Mouse (Mus musculus): ENCODE measurements around the gene Kars. TPM values are rescaled to one million over a fixed set of nuclear protein-coding genes. Genes with fewer than 3 reads are reported as not detected.
A peak's percentile ranks its signal among the peaks of the same experiment; 100 is the strongest.

Kars gene
- total and polyA plus RNA-seq, 3 experiments: 46.0 to 111 (median 100) TPM

GRCm38 (mm10) chr8:111951936-111952335 lies 59.2 kb downstream of the Kars start:
- TF ChIP-seq CTCF (IDR thresholded peaks at IDR 0.05): no peak
- no peak for TF ChIP-seq EP300 (IDR thresholded peaks at IDR 0.05; ENCODE audit: insufficient read depth, low read depth, low read length)
- TF ChIP-seq POLR2A (IDR thresholded peaks at IDR 0.05; ENCODE audit: insufficient read depth, low read depth, low read length): no peak
- 96% methylated on average over 5 of the region's 5 CpGs for WGBS
- no peak overlapping the region for H3K27ac ChIP-seq
- no peaks in the 10 kb centered on the region; the same call in 1 of the 2 replicates for H3K36me3 ChIP-seq (ENCODE audit: control insufficient read depth, insufficient read depth, low read length)
- H3K4me1 ChIP-seq (ENCODE audit: control insufficient read depth, insufficient read depth, low read length): no peaks in the 10 kb centered on the region
- H3K79me2 ChIP-seq (replicated peaks; ENCODE audit: control insufficient read depth, insufficient read depth, low read length): no peaks in the 10 kb centered on the region
- H3K4me3 ChIP-seq: no peak overlapping the region
- DNase-seq: no peak
- no peak overlapping the region for H3K9ac ChIP-seq (ENCODE audit: low read depth, low read length)
- intact Hi-C loops (cut with DNase I): no loop called here
- H3K27me3 ChIP-seq (ENCODE audit: control insufficient read depth, insufficient read depth, low read length): no peaks in the 10 kb centered on the region

GRCm38 (mm10) chr8:111951317-111951716 lies 59.8 kb downstream of the Kars start:
- Histone ChIP-seq H3K27ac (no peak overlapping the region), H3K27me3 (ENCODE audit: control insufficient read depth, insufficient read depth, low read length) (no peaks in the 10 kb centered on the region), H3K79me2 (replicated peaks; ENCODE audit: control insufficient read depth, insufficient read depth, low read length) (no peaks in the 10 kb centered on the region), H3K9ac (ENCODE audit: low read depth, low read length) (no peak overlapping the region), H3K4me3 (no peak overlapping the region), H3K36me3 (ENCODE audit: control insufficient read depth, insufficient read depth, low read length) (no peaks in the 10 kb centered on the region; the same call in 1 of the 2 replicates), H3K4me1 (ENCODE audit: control insufficient read depth, insufficient read depth, low read length) (no peaks in the 10 kb centered on the region)
- intact Hi-C loops (cut with DNase I): no loop called here
- DNase-seq: peak in 1 of 2 experiments; percentile 28
- TF ChIP-seq CTCF (IDR thresholded peaks at IDR 0.05) (no peak), POLR2A (IDR thresholded peaks at IDR 0.05; ENCODE audit: insufficient read depth, low read depth, low read length) (no peak), EP300 (IDR thresholded peaks at IDR 0.05; ENCODE audit: insufficient read depth, low read depth, low read length) (no peak)
- 94% methylated on average over 7 of the region's 7 CpGs for WGBS

- no peaks in the 10 kb centered on the region for H3K79me2 ChIP-seq (replicated peaks; ENCODE audit: control insufficient read depth, insufficient read depth, low read length)
- 81% methylated on average over 3 of the region's 3 CpGs for WGBS
- no peaks in the 10 kb centered on the region for H3K4me1 ChIP-seq (ENCODE audit: control insufficient read depth, insufficient read depth, low read length)
- DNase-seq: no peak
- H3K4me3 ChIP-seq: no peak overlapping the region
- no peak overlapping the region for H3K9ac ChIP-seq (ENCODE audit: low read depth, low read length)
- H3K27me3 ChIP-seq (ENCODE audit: control insufficient read depth, insufficient read depth, low read length): no peaks in the 10 kb centered on the region
- intact Hi-C loops (cut with DNase I): no loop called here
- no peak overlapping the region for H3K27ac ChIP-seq
- H3K36me3 ChIP-seq (ENCODE audit: control insufficient read depth, insufficient read depth, low read length): no peaks in the 10 kb centered on the region; the same call in 1 of the 2 replicates
- no peak for TF ChIP-seq CTCF (IDR thresholded peaks at IDR 0.05)
- no peak for TF ChIP-seq EP300 (IDR thresholded peaks at IDR 0.05; ENCODE audit: insufficient read depth, low read depth, low read length)
- TF ChIP-seq POLR2A (IDR thresholded peaks at IDR 0.05; ENCODE audit: insufficient read depth, low read depth, low read length): no peak
These were observed 60.3 kb downstream of the Kars start for GRCm38 (mm10) chr8:111950846-111951245.

- intact Hi-C loops (cut with DNase I): no loop called here
- TF ChIP-seq POLR2A (IDR thresholded peaks at IDR 0.05; ENCODE audit: insufficient read depth, low read depth, low read length) (no peak), CTCF (IDR thresholded peaks at IDR 0.05) (no peak), EP300 (IDR thresholded peaks at IDR 0.05; ENCODE audit: insufficient read depth, low read depth, low read length) (no peak)
- Histone ChIP-seq H3K4me3 (no peak overlapping the region), H3K79me2 (replicated peaks; ENCODE audit: control insufficient read depth, insufficient read depth, low read length) (no peaks in the 10 kb centered on the region), H3K27ac (no peak overlapping the region), H3K27me3 (ENCODE audit: control insufficient read depth, insufficient read depth, low read length) (no peaks in the 10 kb centered on the region), H3K36me3 (ENCODE audit: control insufficient read depth, insufficient read depth, low read length) (no peaks in the 10 kb centered on the region; the same call in 1 of the 2 replicates), H3K9ac (ENCODE audit: low read depth, low read length) (no peak overlapping the region), H3K4me1 (ENCODE audit: control insufficient read depth, insufficient read depth, low read length) (no peaks in the 10 kb centered on the region)
- DNase-seq: no peak
- WGBS: 90% methylated on average over 8 of the region's 8 CpGs
These were observed 63.2 kb downstream of the Kars start for GRCm38 (mm10) chr8:111947954-111948353.

- Histone ChIP-seq H3K27me3 (ENCODE audit: control insufficient read depth, insufficient read depth, low read length) (no peaks in the 10 kb centered on the region), H3K4me3 (no peak overlapping the region), H3K36me3 (ENCODE audit: control insufficient read depth, insufficient read depth, low read length) (no peaks in the 10 kb centered on the region; the same call in 1 of the 2 replicates), H3K9ac (ENCODE audit: low read depth, low read length) (no peak overlapping the region), H3K27ac (no peak overlapping the region), H3K79me2 (replicated peaks; ENCODE audit: control insufficient read depth, insufficient read depth, low read length) (no peaks in the 10 kb centered on the region), H3K4me1 (ENCODE audit: control insufficient read depth, insufficient read depth, low read length) (no peaks in the 10 kb centered on the region)
- no peak for DNase-seq
- no peak for TF ChIP-seq POLR2A (IDR thresholded peaks at IDR 0.05; ENCODE audit: insufficient read depth, low read depth, low read length)
- intact Hi-C loops (cut with DNase I): no loop called here
- 84% methylated on average over 2 of the region's 2 CpGs for WGBS
These were observed 64.0 kb downstream of the Kars start for GRCm38 (mm10) chr8:111947144-111947543.

- DNase-seq: no peak
- 88% methylated on average over 2 of the region's 2 CpGs for WGBS
- H3K27ac ChIP-seq: no peak overlapping the region
- peaks cover 5% of the 10 kb centered on the region for H3K4me1 ChIP-seq (ENCODE audit: control insufficient read depth, insufficient read depth, low read length)
- H3K4me3 ChIP-seq: no peak overlapping the region
- no peak for TF ChIP-seq POLR2A (IDR thresholded peaks at IDR 0.05; ENCODE audit: insufficient read depth, low read depth, low read length)
- no peak for TF ChIP-seq CTCF (IDR thresholded peaks at IDR 0.05)
- no peak for TF ChIP-seq EP300 (IDR thresholded peaks at IDR 0.05; ENCODE audit: insufficient read depth, low read depth, low read length)
- no peaks in the 10 kb centered on the region for H3K27me3 ChIP-seq (ENCODE audit: control insufficient read depth, insufficient read depth, low read length)
- intact Hi-C loops (cut with DNase I): no loop called here
- no peak overlapping the region for H3K9ac ChIP-seq (ENCODE audit: low read depth, low read length)
- no peaks in the 10 kb centered on the region; the same call in 1 of the 2 replicates for H3K36me3 ChIP-seq (ENCODE audit: control insufficient read depth, insufficient read depth, low read length)
- H3K79me2 ChIP-seq (replicated peaks; ENCODE audit: control insufficient read depth, insufficient read depth, low read length): peaks cover 6% of the 10 kb centered on the region
These were observed 67.6 kb downstream of the Kars start for GRCm38 (mm10) chr8:111943544-111943943.

Other genes with a start within 250 kb of the Kars start
- gene Cfdp1, start 157.0 kb downstream of the Kars start, total RNA-seq (2021): 10 to 100 TPM; 32.7 to 34.4 TPM
- gene Cfdp1, start 157.0 kb downstream of the Kars start, polyA plus RNA-seq (2012; rRNA removed): 5.6 and 11.6 TPM in 2 replicates
- gene Tmem170, start 134.6 kb downstream of the Kars start, total RNA-seq (2021): 1 to 10 TPM; 2.7 to 2.9 TPM
- 2.1 and 2.9 TPM in 2 replicates for gene Tmem170, start 134.6 kb downstream of the Kars start, polyA plus RNA-seq (2012; rRNA removed)
- not detected for gene Chst5, start 100.9 kb downstream of the Kars start, total RNA-seq (2021)
- gene Chst5, start 100.9 kb downstream of the Kars start, polyA plus RNA-seq (2012; rRNA removed): not detected in 2 replicates
- 1 to 10 TPM; 2.1 to 2.6 TPM for gene Tmem231, start 77.4 kb downstream of the Kars start, total RNA-seq (2021)
- gene Tmem231, start 77.4 kb downstream of the Kars start, polyA plus RNA-seq (2012; rRNA removed): 2.1 and 3.0 TPM in 2 replicates
- 100 to 1,000 TPM; 129 to 131 TPM for gene Gabarapl2, start 70.6 kb downstream of the Kars start, total RNA-seq (2021)
- gene Gabarapl2, start 70.6 kb downstream of the Kars start, polyA plus RNA-seq (2012; rRNA removed): 52.2 and 94.2 TPM in 2 replicates
- gene Adat1, start 19.0 kb downstream of the Kars start, total RNA-seq (2021): 1 to 10 TPM; 1.8 to 2.0 TPM
- gene Adat1, start 19.0 kb downstream of the Kars start, polyA plus RNA-seq (2012; rRNA removed): 1.8 and 3.2 TPM in 2 replicates
- gene Terf2ip, start 75 bp upstream of the Kars start, total RNA-seq (2021): 10 to 100 TPM; 10.7 to 10.8 TPM
- 5.3 and 8.2 TPM in 2 replicates for gene Terf2ip, start 75 bp upstream of the Kars start, polyA plus RNA-seq (2012; rRNA removed)
- not detected for gene Gm6793, start 3.7 kb upstream of the Kars start, total RNA-seq (2021)
- not detected in 2 replicates for gene Gm6793, start 3.7 kb upstream of the Kars start, polyA plus RNA-seq (2012; rRNA removed)

All from heart, adult 2 months (tissue).